Mouse (Mus musculus): ENCODE results near the gene Frrs1.
"Not testable (repeated sequence)": the region's sequence is repeated elsewhere in the genome, so short reads cannot be mapped to it uniquely, and the experiment has no call there.

Gene Frrs1

GRCm38 (mm10) chr3:116858941-116859685 lies at the start of gene Frrs1:
Frrs1 (plus strand) TSS chr3:116859464.
- DNase-seq = no peak

GRCm38 (mm10) chr3:116810351-116810750 lies 48.9 kb upstream of the Frrs1 start:
- DNase-seq = not testable (repeated sequence)

- DNase-seq = no peak
Observed at GRCm38 (mm10) chr3:116812946-116813345, 46.3 kb upstream of the Frrs1 start.

- DNase-seq = no peak
Observed at GRCm38 (mm10) chr3:116815305-116815797, 43.9 kb upstream of the Frrs1 start.

GRCm38 (mm10) chr3:116815916-116816315 lies 43.3 kb upstream of the Frrs1 start:
- no peak for DNase-seq

GRCm38 (mm10) chr3:116816674-116817215 lies 42.5 kb upstream of the Frrs1 start:
- no peak for DNase-seq

- DNase-seq = no peak
Observed at GRCm38 (mm10) chr3:116817231-116817630, 42.0 kb upstream of the Frrs1 start.

- DNase-seq = no peak
Observed at GRCm38 (mm10) chr3:116826471-116827215, 32.6 kb upstream of the Frrs1 start.

GRCm38 (mm10) chr3:116829274-116829920 lies 29.9 kb upstream of the Frrs1 start:
- no peak for DNase-seq

- DNase-seq = peak; percentile 20 to 46
Observed at GRCm38 (mm10) chr3:116831324-116831723, 27.9 kb upstream of the Frrs1 start.

- no peak for DNase-seq
Observed at GRCm38 (mm10) chr3:116832526-116833310, 26.5 kb upstream of the Frrs1 start.

GRCm38 (mm10) chr3:116833491-116833890 lies 25.8 kb upstream of the Frrs1 start:
- no peak for DNase-seq

GRCm38 (mm10) chr3:116834241-116834640 lies 25.0 kb upstream of the Frrs1 start:
- DNase-seq = no peak

- no peak for DNase-seq
Observed at GRCm38 (mm10) chr3:116835350-116835749, 23.9 kb upstream of the Frrs1 start.

- peak; percentile 93 to 95 for DNase-seq
Observed at GRCm38 (mm10) chr3:116835770-116836680, 23.2 kb upstream of the Frrs1 start.

- DNase-seq = no peak
Observed at GRCm38 (mm10) chr3:116836681-116837475, 22.4 kb upstream of the Frrs1 start.

GRCm38 (mm10) chr3:116841311-116841710 lies 18.0 kb upstream of the Frrs1 start:
- DNase-seq = no peak

- no peak for DNase-seq
Observed at GRCm38 (mm10) chr3:116844880-116845579, 14.2 kb upstream of the Frrs1 start.

- no peak for DNase-seq
Observed at GRCm38 (mm10) chr3:116846084-116846483, 13.2 kb upstream of the Frrs1 start.

- DNase-seq = no peak
Observed at GRCm38 (mm10) chr3:116848099-116848498, 11.2 kb upstream of the Frrs1 start.
